Mouse (Mus musculus) E14TG2a.4 (cell line): ENCODE results near the gene Grm5.

Experiments
- CTCF ChIP-seq: conservative IDR thresholded peaks from 2 replicates; pipeline ENCODE4 v1.5.1; 2014; ENCODE audit warnings: low read length
- NANOG ChIP-seq: IDR thresholded peaks from 2 replicates; pipeline ENCODE4 v1.6.1; 2014; ENCODE audit warnings: borderline replicate concordance, low read length, mixed read lengths

DNA sequence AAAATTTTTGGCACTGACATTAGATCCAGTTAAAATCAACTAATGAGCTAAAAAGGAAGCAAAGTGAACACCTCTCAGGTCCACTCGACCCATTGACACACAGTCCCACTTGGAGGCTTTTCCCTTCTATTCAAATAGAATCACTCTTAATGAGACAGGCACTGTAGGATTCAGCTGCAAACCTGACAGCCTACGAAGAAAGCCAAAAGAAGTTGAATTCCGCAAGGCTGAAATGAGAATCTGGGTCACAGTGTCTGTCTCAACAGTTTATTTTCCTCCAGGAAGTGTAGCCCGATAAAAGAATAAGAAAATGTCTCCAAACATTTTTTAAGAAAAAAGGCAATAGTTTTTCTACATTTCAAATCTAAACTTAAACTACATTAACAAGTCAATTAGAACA is 209.9 kb downstream of the Grm5 start:
- TF ChIP-seq CTCF = no peak
- TF ChIP-seq NANOG = no peak
